Mouse (Mus musculus): Measurements from ENCODE around the gene Rpl19. TPM values are rescaled to one million over a fixed set of nuclear protein-coding genes. Genes with fewer than 3 reads are reported as not detected.

The Rpl19 gene
- polyA plus RNA-seq, 2 experiments: 735 to 1,005 TPM

DNA sequence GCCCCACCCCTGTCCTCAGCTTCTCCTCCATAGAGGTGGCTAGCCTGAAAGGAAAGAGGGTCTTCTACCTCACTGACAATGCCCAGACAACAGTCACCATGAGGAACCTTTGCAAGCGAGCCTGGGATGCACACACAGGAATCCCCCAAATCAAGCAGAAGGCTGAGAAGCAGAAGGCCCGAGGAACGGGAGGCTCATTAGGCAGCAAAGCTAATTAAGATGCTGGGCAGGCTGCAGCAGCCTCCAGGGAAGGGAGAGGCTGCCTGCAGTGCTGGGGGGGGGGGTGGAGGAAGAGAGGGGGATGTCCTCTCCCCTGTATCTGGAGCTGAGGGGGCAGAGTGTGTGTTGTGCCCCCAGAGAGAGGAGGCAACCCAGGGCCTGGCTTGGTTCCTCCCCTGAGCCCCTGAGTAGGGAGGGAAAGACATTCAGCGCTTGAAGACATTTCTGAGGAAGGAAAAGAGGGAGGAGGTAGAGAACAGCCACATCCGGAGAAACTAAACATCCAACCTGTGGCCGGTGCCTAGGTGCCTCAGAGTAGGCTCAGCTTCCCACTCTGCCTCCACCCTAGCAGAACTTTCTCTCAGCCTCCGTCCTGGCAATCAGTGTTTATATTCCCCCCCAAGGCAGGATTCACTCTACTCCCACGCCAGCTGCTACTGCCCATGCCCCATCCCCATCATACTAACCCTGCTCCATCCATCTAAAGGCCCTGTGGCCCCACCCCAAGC lies 6.5 kb upstream of the Rpl19 start:
- H3K4me1 ChIP-seq (replicated peaks; ENCODE audit: control insufficient read depth in 2 of 2, insufficient read depth in 2 of 2, low read length in 1 of 2): peaks cover 0 to 2% of the 10 kb centered on the region in 2 experiments; a peak in 2 of 4 replicates
- peaks cover 6% of the 10 kb centered on the region; the same call in 1 of the 2 replicates for H3K27me3 ChIP-seq (ENCODE audit: control insufficient read depth, insufficient read depth, low read length)
- no peaks in the 10 kb centered on the region for H3K36me3 ChIP-seq (replicated peaks; ENCODE audit: control insufficient read depth, insufficient read depth, low read depth)
- WGBS (ENCODE audit: insufficient replicate concordance): 30% methylated on average over 8 of the region's 8 CpGs
- H3K4me3 ChIP-seq (ENCODE audit: insufficient read depth in 1 of 2, low read depth in 2 of 2, low read length in 2 of 2): no peak overlapping the region
- DNase-seq (ENCODE audit: low read depth in 3 of 3, low spot score in 3 of 3) (no peak), ATAC-seq (ENCODE audit: insufficient read depth) (no peak)
- H3K9me3 ChIP-seq (ENCODE audit: control insufficient read depth, low read length): no peaks in the 10 kb centered on the region
- H3K4me2 ChIP-seq (ENCODE audit: low read depth): no peak overlapping the region
- no peak overlapping the region for H3K9ac ChIP-seq (replicated peaks)
- H3K27ac ChIP-seq: no peak overlapping the region
- no peak for TF ChIP-seq CTCF (IDR thresholded peaks at IDR 0.05; ENCODE audit: low read depth)
- TF ChIP-seq EP300 (IDR thresholded peaks at IDR 0.05; ENCODE audit: low read depth): no peak

DNA sequence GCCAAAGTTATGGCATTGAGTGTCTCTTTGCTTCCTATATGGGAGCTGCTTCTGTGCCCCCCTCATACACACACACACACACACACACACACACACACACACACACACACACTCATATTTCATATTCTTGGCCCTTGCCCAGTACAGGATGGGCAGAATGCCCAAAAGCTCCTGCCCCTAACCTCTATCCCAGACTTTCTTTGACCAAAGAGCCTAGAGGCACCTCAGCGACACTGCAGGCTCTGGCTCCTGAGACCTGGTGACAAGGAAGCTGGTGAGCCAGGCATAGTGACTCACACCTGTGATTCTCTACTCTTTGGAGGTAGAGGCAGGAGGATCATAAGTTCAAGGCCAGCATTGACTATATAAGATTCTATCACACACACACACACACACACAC lies 5.8 kb upstream of the Rpl19 start:
- Histone ChIP-seq H3K27ac (no peak overlapping the region), H3K4me2 (ENCODE audit: low read depth) (no peak overlapping the region), H3K9me3 (ENCODE audit: control insufficient read depth, low read length) (no peaks in the 10 kb centered on the region), H3K4me1 (replicated peaks; ENCODE audit: control insufficient read depth in 2 of 2, insufficient read depth in 2 of 2, low read length in 1 of 2) (peaks cover 2 to 4% of the 10 kb centered on the region in 2 experiments), H3K4me3 (ENCODE audit: insufficient read depth in 1 of 2, low read depth in 2 of 2, low read length in 2 of 2) (no peak overlapping the region), H3K9ac (replicated peaks) (no peak overlapping the region), H3K36me3 (replicated peaks; ENCODE audit: control insufficient read depth, insufficient read depth, low read depth) (no peaks in the 10 kb centered on the region), H3K27me3 (ENCODE audit: control insufficient read depth, insufficient read depth, low read length) (peaks cover 6% of the 10 kb centered on the region; the same call in 1 of the 2 replicates)
- TF ChIP-seq EP300 (IDR thresholded peaks at IDR 0.05; ENCODE audit: low read depth) (no peak), CTCF (IDR thresholded peaks at IDR 0.05; ENCODE audit: low read depth) (no peak)
- DNase-seq (ENCODE audit: low read depth in 3 of 3, low spot score in 3 of 3): no peak
- no peak for ATAC-seq (ENCODE audit: insufficient read depth)
- WGBS (ENCODE audit: insufficient replicate concordance): 69% methylated on average over 1 of the region's 1 CpGs

GRCm38 (mm10) chr11:98021118-98021517 lies 5.4 kb upstream of the Rpl19 start:
- TF ChIP-seq EP300 (IDR thresholded peaks at IDR 0.05; ENCODE audit: low read depth) (no peak), CTCF (IDR thresholded peaks at IDR 0.05; ENCODE audit: low read depth) (no peak)
- no peaks in the 10 kb centered on the region for H3K36me3 ChIP-seq (replicated peaks; ENCODE audit: control insufficient read depth, insufficient read depth, low read depth)
- no peaks in the 10 kb centered on the region for H3K9me3 ChIP-seq (ENCODE audit: control insufficient read depth, low read length)
- WGBS (ENCODE audit: insufficient replicate concordance): 23% methylated on average over 2 of the region's 2 CpGs
- H3K9ac ChIP-seq (replicated peaks): no peak overlapping the region
- no peak for ATAC-seq (ENCODE audit: insufficient read depth)
- peaks cover 6 to 8% of the 10 kb centered on the region in 2 experiments for H3K4me1 ChIP-seq (replicated peaks; ENCODE audit: control insufficient read depth in 2 of 2, insufficient read depth in 2 of 2, low read length in 1 of 2)
- DNase-seq (ENCODE audit: low read depth in 3 of 3, low spot score in 3 of 3): no peak
- H3K27ac ChIP-seq: no peak overlapping the region
- H3K27me3 ChIP-seq (ENCODE audit: control insufficient read depth, insufficient read depth, low read length): peaks cover 6% of the 10 kb centered on the region; the same call in 1 of the 2 replicates
- no peak overlapping the region for H3K4me3 ChIP-seq (ENCODE audit: insufficient read depth in 1 of 2, low read depth in 2 of 2, low read length in 2 of 2)
- H3K4me2 ChIP-seq (ENCODE audit: low read depth): no peak overlapping the region

DNA sequence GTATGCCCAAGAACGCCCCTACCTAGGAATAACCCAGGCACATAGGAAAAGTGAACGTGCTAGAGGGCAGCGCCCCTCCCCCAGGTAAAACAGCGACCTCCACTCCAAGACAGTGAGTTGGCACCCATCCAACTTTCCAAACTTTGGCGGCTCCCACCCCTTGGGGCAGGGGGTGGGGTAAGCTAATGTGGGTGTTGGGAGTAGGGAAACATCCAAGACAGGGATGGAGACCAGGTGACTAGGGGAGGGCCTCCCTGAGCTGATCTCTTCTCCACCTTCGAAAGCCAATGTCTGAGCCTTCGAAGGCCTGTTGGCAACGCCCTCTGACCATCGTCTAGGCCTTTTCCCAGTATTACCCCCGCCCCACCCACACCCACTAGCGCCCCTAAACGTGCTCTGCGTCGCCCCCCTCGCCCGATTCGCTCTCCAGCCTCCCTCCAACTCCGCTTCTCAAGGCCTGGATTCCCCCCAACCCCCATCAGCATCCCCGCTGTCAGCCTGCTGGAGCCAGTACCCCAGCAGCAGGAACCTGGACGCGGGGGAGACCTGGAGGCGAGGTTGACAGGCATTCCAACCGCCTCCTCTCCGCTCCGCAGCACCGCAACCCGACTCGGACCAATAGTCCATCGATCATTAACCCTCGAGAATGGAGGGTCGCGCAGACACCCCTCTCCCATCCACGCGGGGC lies 4.8 kb upstream of the Rpl19 start:
- H3K27ac ChIP-seq: no peak overlapping the region

DNA sequence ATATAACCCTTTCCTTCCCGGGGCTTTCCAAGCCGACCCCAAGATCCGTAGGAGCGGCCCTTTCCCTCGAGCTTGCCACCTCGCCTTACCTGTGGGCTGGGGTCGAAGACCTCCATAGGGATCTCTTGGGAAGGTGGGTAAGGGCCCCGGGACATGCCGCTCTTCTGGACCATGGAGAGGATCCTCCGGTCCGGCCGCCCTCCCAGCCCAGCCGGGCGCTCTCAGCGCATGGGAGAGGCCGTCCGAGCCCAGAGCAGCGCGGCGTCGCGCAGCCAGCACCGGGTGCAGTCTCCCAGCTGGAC lies 4.3 kb upstream of the Rpl19 start:
- Histone ChIP-seq H3K27me3 (ENCODE audit: control insufficient read depth, insufficient read depth, low read length) (peaks cover 6% of the 10 kb centered on the region; the same call in 1 of the 2 replicates), H3K36me3 (replicated peaks; ENCODE audit: control insufficient read depth, insufficient read depth, low read depth) (no peaks in the 10 kb centered on the region), H3K4me3 (ENCODE audit: insufficient read depth in 1 of 2, low read depth in 2 of 2, low read length in 2 of 2) (peak overlapping the region; percentile 23 to 56), H3K4me1 (replicated peaks; ENCODE audit: control insufficient read depth in 2 of 2, insufficient read depth in 2 of 2, low read length in 1 of 2) (peaks cover 6 to 9% of the 10 kb centered on the region in 2 experiments), H3K27ac (no peak overlapping the region), H3K9ac (replicated peaks) (peak overlapping the region; percentile 27), H3K9me3 (ENCODE audit: control insufficient read depth, low read length) (no peaks in the 10 kb centered on the region), H3K4me2 (ENCODE audit: low read depth) (peak overlapping the region; percentile 83)
- no peak for TF ChIP-seq EP300 (IDR thresholded peaks at IDR 0.05; ENCODE audit: low read depth)
- TF ChIP-seq CTCF (IDR thresholded peaks at IDR 0.05; ENCODE audit: low read depth): no peak
- 1% methylated on average over 23 of the region's 23 CpGs for WGBS (ENCODE audit: insufficient replicate concordance)
- no peak for ATAC-seq (ENCODE audit: insufficient read depth)
- DNase-seq (ENCODE audit: low read depth in 3 of 3, low spot score in 3 of 3): no peak

More for the DNA sequence above, 4.8 kb upstream of the Rpl19 start:
- Histone ChIP-seq H3K4me2 (ENCODE audit: low read depth) (peak overlapping the region; percentile 83), H3K36me3 (replicated peaks; ENCODE audit: control insufficient read depth, insufficient read depth, low read depth) (no peaks in the 10 kb centered on the region), H3K4me1 (replicated peaks; ENCODE audit: control insufficient read depth in 2 of 2, insufficient read depth in 2 of 2, low read length in 1 of 2) (peaks cover 6 to 9% of the 10 kb centered on the region in 2 experiments), H3K9me3 (ENCODE audit: control insufficient read depth, low read length) (no peaks in the 10 kb centered on the region), H3K27me3 (ENCODE audit: control insufficient read depth, insufficient read depth, low read length) (peaks cover 6% of the 10 kb centered on the region; the same call in 1 of the 2 replicates), H3K4me3 (ENCODE audit: insufficient read depth in 1 of 2, low read depth in 2 of 2, low read length in 2 of 2) (peak overlapping the region; percentile 23 to 56), H3K9ac (replicated peaks) (peak overlapping the region; percentile 27)
- no peak for TF ChIP-seq EP300 (IDR thresholded peaks at IDR 0.05; ENCODE audit: low read depth)
- 10% methylated on average over 34 of the region's 34 CpGs for WGBS (ENCODE audit: insufficient replicate concordance)
- DNase-seq (ENCODE audit: low read depth in 3 of 3, low spot score in 3 of 3) (no peak), ATAC-seq (ENCODE audit: insufficient read depth) (no peak)
